Mouse (Mus musculus) left cerebral cortex, postnatal 36 days (tissue): ENCODE measurements around the gene Asprv1. TPM values are rescaled to one million over a fixed set of nuclear protein-coding genes. Genes with fewer than 3 reads are reported as not detected.

Experiments used
- DNase-seq, 2 experiments: peaks; one replicate each; pipeline ENCODE4 v3.0.0; 2021 to 2022; ENCODE audit warnings: low spot score in 2 of 2, mixed read lengths in 1 of 2
- intact Hi-C: fragments of 180-260 bp; cut with DNase I; formaldehyde crosslinking; loops from one replicate; pipeline ENCODE4 v1.15.1; 2025
- total RNA-seq, 2 experiments: library from RNA; stranded (reverse); gene quantifications; 2 replicates each; pipeline ENCODE4 v1.2.3; 2021

Gene Asprv1
- 1 to 10 TPM in 1 of 2 experiments, under 1 TPM in 1; 0.86 to 2.4 TPM for total RNA-seq

DNA sequence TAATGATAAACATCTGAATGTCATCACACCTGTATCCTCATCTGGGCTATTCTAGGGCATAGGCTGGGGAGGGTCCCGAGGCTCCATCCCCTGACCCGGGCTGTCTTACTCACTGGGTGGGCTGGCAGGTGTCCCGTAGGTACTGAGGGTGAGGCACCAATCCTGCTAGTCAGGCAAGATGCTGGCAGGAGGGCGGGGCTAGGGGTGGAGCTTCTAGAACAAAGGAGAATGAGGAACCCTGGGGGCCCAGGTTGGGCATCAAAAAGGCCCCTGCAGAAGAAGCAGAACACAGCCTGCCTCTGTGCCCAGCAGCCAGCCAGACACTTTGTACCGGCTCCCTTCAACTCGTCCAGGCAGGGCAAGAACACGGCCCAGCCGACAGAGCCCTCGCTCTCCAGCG, at the start of gene Asprv1:
Gene Asprv1 (plus strand): TSS at position 219 of the 400 bp plus-strand sequence.
- DNase-seq: no peak
- intact Hi-C loops: no loop called here

DNA sequence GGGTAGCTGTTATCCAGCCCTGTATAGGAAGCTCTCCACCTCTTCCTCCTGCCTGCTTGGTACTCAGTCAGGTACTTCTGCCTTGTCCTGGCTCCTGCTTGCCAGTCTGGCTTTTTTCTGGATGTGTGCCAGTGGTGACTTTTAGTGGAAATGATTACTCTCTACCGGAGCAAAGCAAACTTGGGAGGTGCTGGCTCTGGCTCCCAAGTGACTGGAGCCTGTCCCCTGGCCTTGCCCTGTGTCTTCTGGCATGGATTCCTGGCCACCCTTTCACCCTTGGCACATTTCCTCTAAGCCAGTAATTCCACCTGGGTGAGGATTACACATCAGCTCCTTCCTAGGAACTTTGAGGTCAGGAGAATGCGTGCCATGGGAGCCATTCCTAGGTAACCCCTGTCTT, 49.6 kb upstream of the Asprv1 start:
- DNase-seq: no peak
- intact Hi-C loops: no loop called here

DNA sequence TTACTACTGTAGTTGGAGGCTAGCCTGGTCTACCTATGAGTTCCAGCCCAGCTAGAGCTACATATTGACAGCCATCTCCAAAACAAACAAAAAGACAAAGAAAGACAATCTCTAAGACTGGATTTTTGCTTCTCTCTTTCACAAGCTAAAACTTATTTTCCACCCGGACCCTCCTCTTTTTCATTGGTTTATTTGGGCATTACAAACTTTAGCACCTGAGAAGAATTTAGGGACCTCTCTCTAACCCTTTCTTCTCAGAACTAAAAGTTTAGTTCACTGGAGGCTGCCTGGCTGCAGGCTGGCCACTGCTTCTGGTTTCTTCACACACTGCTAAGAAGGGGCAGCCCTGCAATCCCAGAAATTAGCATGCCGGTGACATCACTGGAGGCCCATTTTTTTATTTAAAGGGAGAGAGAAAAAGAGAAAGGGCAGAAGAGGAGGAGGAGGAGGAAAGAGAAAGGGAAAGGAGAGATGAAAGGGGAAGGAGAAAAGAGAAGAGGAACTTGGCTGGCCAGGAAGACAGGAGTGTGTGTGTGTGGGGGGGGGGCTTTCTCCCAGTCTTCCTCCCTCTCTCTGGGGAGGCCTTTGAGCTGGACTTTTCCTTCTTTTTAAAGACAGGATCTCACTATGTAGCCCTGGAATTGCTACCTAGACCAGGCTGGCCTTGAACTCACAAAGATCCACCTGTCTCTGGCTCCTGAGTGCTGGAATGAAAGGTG, 48.7 kb upstream of the Asprv1 start:
- intact Hi-C loops: no loop called here
- DNase-seq: no peak

DNA sequence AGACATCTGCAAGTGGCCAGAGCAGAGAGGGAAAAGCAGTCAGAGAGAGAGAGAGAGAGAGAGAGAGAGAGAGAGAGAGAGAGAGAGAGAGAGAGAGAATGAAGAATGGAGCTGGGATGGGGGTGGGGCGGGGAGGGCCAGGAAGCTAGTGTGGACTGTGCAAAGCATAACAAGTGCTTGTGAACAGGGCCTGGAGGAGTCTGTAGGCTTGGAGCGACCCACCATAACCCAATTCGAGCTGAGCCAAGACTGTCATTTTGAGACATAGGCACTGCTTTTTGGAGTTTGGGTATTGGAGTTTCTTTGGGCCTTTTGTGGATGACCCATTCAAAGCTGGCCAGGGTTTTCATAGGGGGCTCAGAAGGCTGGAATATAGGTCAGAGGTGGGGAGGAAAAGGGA, 48.0 kb upstream of the Asprv1 start:
- no peak for DNase-seq
- intact Hi-C loops: no loop called here

DNA sequence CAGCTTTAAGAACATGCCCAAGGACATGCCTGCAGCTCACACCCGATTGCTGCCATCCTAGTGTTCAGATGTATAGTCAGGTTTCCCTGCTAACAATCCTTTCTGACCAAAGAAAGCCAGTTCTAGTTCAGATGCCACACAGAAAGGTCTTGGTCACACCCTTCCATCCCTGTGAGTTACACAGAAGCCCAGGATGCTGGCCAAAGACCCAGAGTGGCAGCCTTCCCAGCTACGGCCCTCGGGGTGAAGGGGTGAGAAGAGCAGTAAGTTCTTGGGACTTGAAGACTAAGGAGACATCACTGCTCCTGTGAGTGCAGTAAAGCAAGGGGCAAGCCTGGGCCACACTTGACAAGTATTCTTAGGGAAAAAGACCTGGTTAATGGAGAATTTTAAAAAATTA, 44.8 kb upstream of the Asprv1 start:
- DNase-seq: no peak
- intact Hi-C loops: no loop called here

DNA sequence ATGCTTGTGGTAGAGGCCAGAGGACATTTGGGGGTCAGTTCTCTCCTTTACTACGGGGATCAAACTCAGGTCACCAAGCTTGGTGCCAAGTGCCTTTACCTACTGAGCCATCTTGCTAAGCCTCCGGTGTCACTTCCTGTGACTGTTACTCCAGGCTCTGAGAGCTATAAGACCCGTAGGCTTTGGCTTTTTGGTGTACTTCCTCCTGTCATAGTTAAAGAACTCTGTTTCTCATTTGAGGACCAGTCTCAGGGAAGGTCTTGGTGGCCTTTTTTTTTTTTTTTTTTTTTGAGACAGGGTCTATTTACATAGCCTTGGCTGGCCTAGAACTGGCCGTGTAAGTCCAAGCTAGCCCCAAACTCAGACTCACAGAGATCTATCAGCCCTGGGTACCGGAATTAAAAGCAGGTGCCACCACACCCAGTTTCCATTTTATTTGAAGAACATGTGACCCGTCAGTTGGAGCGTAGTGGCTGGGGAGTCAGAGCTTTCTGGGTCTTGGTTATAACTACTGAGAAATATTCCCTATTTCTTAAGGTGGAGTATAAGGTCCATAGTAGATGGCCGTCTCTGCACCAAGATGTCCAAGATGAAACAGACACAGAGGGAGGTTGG, 44.3 kb upstream of the Asprv1 start:
- DNase-seq: no peak
- intact Hi-C loops: loop anchor here (2.0 kb wide), 1 partner anchor 57 kb away; the partner anchor contains the start of gene Pcbp1

DNA sequence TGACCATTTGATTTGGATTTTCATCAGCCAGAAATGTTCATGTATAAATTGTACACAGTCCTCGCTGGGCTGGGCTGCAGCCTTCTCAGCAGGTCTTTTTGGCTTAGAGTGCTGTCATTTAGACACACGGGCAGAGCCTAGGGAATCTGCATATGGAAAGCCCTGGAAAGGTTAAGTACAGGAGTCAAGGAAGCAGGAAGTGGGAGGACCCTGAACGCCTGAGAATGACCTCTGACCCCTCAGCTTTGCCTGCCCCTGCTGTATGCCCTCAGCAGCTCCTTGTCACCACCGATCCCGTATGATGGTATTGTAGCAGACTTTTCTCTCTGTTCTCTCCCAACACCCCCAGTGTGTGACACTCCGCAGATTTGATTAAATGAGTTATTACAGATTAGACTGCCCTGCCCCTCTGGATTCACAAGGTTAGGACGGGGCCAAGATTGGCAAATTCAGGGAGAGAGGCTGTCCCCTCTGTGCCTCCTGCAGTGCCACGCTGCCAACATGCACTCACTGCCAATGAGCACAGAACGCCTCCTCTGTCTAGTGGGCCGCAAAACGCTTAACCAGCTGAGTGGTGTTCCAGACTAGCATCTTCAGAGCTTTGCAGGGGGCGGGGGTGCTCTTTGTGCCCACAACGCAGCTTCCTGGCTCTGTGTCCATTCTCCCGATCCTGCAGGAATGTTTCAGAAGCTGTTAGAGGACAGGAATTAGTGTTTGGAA, 43.5 kb upstream of the Asprv1 start:
- peak; percentile 81 to 85 for DNase-seq

DNA sequence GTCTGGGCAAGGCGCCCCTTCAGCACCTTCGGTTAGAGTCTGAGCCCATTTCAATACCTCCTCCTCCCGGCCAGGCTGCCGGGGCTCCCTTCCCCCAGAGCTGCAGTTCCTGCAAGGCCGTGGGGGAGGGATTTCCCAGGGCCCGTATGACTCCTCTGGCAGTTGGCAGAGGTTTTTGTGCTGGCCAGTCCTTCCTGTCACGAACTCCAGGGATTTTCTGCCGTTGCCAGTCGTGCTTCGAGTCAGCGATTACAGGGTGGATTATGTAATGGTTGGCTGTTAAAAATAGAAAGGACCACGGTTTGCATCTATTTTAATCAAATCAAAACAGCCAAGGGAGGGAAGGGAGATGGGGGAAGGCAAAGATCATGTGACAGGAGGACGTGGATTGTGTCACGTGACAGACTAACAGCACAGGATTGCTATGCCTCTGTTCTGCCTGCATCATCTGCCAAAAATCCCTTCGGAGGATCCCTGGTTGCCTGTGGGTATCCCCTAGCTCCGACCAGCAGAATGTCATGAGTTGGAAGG, 42.8 kb upstream of the Asprv1 start:
- peak; percentile 88 to 90 for DNase-seq
- intact Hi-C loops: loop anchor here (2.0 to 5.0 kb wide), 2 partner anchors 58 to 113 kb away; partner anchors contain the start of gene Pcbp1

More for the DNA sequence above, 43.5 kb upstream of the Asprv1 start:
- intact Hi-C loops: loop anchor here (2.0 to 5.0 kb wide), 2 partner anchors 58 to 112 kb away; partner anchors contain the start of gene Pcbp1

DNA sequence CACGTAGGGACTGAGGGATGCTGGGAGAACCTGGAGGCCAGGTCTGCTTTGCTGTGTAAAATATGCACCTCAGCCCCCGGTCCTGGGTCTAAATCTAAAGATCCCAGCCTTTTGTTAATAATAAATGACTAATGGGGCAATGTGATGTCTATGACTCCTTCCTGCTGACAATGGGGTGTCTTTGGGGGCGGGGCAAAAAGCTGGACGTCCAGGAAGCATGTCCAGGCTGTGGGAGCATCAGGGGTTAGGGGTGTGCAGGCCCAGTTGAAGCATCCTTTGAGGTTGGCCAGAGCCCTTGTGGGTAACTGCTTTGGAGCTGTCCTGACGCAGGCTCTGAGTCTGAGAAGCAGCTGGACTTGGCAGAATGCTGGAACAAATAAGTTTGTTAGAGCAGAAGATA, 41.9 kb upstream of the Asprv1 start:
- intact Hi-C loops: loop anchor here (5.0 kb wide), 1 partner anchor 114 kb away; no protein-coding TSS in a partner anchor
- no peak for DNase-seq

DNA sequence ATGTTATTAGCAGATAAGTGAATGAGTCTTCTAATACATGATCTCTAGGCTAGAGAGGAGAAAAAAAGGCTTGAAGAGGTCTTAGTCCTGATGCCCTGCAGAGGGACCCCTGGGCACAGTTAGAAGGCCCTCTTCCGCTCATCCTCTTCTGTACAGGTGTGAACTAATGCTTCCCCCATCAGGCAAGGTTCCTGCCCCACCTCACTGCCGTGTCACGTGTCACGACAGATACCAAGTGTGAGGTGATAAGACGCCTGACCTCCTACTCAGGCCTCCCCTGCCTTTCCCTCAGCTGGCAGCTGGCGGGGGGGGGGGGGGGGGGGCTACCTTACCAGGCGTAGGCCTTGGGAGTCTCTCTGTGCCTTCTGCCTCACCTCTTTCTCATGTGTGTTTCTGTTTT, 39.5 kb upstream of the Asprv1 start:
- intact Hi-C loops: loop anchor here (5.0 kb wide), 1 partner anchor 116 kb away; no protein-coding TSS in a partner anchor

DNA sequence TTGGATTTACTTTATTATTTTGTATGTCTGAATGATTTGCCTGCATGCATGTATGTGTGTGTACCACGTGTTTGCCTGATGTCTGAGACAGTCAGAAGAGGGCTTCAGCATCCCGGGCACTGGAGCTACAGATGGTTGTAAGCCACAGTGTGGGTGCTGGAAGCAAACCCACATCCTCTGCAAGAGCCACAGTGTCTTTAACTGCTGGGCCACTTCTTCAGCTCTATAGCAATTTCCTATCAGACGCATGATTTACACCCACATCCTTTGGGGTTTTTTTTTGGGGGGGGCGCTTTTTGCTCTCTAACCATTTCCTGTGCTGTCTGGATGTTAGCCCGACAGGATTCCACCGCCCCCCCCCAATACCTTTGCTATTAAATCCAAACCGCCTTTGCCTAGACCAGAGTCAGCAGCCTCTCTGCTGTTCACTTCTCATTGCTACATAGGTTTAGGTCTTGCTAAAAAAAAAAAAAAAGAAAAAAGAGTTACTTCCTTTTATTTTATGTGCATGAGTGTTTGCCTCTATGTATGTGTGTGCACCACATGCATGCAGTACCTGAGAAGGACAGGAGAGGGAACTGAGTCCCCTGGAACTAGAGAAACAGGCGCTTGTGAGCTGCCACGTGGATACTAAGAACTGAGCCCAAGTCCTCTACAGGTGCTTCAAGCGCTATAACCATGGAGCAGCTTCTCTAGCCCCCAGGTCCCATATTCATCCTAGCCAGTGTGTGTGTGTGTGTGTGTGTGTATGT, 34.6 kb upstream of the Asprv1 start:
- DNase-seq: no peak
- intact Hi-C loops: no loop called here

More for the DNA sequence above, 39.5 kb upstream of the Asprv1 start:
- DNase-seq: no peak

DNA sequence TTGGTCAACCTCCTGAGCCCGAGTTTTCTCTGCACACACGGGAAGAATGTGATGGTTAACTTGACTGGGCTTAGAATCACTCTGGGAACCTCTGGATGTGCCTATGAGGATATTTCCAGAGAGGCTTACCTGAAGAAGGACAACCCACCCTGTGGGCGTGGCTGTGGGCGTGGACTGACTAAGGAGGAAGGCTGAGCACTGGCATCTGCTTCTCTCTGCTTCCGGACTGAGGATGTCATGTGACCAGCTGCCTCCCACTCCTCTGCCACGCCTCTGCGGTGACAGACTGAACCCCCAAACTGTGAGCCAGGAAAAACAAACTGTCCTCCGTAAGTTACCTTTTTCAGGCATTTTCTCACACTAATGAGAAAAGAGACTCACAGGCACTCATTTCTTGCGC, 33.3 kb upstream of the Asprv1 start:
- no peak for DNase-seq
- intact Hi-C loops: loop anchor here (5.0 kb wide), 3 partner anchors 32 to 68 kb away; no protein-coding TSS in a partner anchor

DNA sequence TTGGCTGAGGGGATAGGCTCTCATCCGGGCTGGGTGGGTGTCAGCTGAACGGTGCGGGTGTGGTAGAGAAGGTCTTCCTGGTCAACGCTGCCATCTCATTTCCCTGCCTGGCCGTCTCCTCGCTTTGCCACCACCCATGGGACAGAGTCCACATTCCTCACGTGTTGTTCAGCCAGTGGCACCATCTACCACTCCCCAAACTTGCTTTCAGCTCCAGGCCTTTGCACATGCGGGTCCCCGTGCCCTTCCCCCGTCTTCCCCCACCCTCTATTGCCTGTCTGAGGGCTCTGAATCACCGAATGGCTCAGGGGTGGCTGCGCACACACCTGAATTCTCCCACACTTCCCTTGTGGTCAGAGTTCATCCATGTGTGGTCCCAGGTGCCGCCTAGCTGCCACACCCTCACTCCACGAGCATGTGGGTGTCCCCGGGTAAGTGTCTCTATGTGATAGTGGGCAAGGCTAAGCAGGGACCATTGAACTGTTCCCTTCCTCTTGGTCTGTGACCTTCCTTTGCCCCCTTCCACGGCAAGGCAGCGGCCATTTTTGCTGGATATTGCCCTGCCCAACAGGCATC, 32.0 kb upstream of the Asprv1 start:
- no peak for DNase-seq
- intact Hi-C loops: loop anchor here (5.0 kb wide), 3 partner anchors 34 to 66 kb away; no protein-coding TSS in a partner anchor

DNA sequence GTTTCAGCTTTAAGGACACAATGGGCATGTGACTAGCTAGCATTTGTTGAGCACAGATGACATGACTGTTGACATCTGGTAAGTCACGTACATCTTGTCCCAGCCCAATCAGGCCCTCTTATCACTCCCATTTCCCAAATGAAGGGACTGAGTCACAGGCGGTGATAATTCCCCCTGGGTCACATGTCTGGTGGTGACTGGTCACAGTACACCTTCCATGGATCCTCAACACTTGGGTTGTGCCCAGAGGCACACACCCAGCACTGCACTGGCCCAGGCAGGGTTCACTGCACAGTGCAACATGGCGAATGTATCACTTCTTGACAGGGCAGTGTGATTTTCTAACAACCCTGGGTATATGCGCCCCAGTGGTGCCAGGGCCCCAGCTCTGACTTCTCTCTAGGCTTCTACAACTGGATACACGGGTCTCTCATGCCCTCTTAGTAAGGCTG, 29.2 kb upstream of the Asprv1 start:
- DNase-seq: no peak
- intact Hi-C loops: loop anchor here (5.0 kb wide), 3 partner anchors 36 to 64 kb away; no protein-coding TSS in a partner anchor

DNA sequence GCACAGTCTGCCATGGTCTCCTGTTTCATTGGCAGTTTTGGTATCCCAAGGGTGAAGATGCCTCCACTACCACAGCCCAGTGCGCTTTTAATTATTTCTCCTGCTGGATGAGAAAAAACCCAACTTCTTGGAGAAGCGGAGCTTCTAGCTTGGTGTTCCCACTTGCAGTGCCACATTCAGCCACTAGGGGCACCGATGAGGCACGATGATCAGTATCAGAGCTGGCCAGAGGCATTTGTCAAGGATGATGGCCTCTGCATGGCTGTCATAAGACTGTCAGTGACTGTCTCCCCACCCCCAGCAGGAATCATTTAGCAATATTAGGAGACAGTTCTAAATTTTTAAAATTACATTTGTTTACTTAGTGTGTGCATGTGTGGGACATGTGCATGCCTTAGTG, 28.8 kb upstream of the Asprv1 start:
- intact Hi-C loops: loop anchor here (5.0 kb wide), 3 partner anchors 37 to 63 kb away; no protein-coding TSS in a partner anchor
- peak; percentile 70 to 79 for DNase-seq

DNA sequence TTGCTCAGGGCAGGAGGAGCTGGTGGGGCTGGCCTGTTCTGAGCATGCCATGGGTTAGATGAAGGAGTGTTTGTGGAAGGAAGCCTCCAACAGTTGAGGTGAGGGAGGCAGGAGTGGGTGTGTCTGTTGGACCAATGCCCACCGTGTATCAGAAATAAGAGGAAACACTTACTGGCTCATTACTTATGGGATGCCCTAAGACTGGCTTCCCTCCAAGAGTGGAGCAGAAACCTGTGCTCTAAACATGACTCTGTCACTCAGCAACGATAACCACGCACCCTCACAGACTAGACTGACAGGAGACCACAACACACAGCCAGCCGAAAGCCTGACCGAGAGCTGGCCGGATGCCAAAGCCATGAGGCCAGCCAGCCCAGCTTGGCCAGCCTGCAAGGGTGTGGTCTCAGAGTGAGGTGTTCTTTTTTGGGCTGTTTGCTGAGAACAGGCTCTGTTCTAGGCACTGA, 28.0 kb upstream of the Asprv1 start:
- no peak for DNase-seq
- intact Hi-C loops: loop anchor here (5.0 kb wide), 3 partner anchors 38 to 62 kb away; no protein-coding TSS in a partner anchor

DNA sequence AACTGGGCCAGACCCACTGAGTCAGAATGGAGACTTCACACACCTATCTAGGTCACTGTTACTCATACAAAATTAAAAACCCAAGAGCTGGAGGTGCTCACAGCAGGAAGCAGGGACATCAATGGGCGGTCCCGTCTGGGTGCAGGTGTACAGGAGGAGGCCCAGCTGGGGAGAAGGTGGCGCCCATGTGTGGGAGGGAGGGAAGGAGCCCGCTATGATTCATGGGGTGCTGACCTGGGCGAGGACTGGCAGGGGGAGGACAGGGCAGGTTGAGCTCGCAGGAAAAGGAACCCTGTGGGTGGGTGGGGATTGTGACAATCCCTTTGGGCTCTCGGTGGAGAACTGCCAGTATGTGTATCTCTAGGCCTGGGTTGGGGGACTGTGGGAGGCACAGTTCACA, 22.7 kb upstream of the Asprv1 start:
- intact Hi-C loops: no loop called here
- no peak for DNase-seq

DNA sequence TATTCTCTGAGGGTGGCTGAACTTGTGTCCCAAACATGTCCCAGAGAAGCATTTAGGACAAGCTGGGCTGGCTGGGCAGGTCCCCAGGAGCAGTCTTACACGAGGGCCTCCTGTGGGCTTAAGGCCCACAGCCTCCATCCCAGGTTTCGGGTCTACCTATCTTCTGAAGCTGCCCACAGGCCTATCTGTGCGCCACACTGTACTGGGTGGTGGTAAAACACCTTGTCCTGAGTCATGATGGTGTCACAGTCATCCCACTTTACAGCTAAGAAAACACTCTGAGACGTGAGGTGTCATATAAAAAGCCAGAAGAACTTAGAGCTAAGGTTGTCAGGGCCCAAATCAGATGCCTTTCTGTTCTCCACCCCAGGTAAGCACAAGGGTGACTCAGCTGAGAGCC, 21.7 kb upstream of the Asprv1 start:
- DNase-seq: no peak
- intact Hi-C loops: no loop called here

DNA sequence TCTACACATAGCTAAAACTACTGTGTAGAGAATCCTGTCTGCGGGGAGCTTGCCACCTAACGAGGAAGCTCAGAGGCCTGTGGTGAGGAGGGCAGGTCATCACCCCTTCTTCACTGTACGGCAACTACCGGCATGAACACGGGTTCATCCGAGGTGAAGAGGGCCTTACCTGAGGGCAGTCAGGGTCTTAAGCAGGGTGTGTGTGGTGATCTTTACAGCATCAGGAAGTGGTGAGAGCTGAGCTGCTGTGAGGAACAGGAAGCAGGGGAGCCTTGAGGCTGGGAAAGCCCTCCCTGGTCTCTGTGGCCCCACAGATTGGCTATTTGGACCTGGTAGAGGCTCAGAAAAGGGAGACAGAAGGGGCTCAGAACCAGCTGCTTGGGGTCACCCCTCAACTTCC, 20.5 kb upstream of the Asprv1 start:
- intact Hi-C loops: no loop called here
- no peak for DNase-seq
